Mouse (Mus musculus) G1E (cell line): ENCODE measurements around the gene Drosha. TPM values are rescaled to one million over a fixed set of nuclear protein-coding genes. Genes with fewer than 3 reads are reported as not detected.

Experiments
- ATAC-seq: 2 replicates; pipeline ENCODE4 v1.8.0; 2016; ENCODE audit warnings: mild to moderate bottlenecking; ENCODE audit not compliant: insufficient number of reproducible peaks, poor library complexity, low FRiP score, severe bottlenecking; ENCODE audit errors: extremely low read depth
- DNase-seq: peaks from one replicate; pipeline ENCODE4 v3.0.0; 2012; ENCODE audit warnings: low spot score
- H3K27me3 ChIP-seq: 2 replicates; pipeline ENCODE4 v1.6.1; 2012; ENCODE audit warnings: mild to moderate bottlenecking, low read length, inconsistent platforms; ENCODE audit not compliant: insufficient read depth
- H3K36me3 ChIP-seq: replicated peaks from 2 replicates; pipeline ENCODE3; 2012; ENCODE audit warnings: mild to moderate bottlenecking, inconsistent platforms
- H3K4me1 ChIP-seq: 2 replicates; pipeline ENCODE4 v1.6.1; 2012; ENCODE audit warnings: low read depth, low read length, inconsistent platforms, mixed read lengths; ENCODE audit not compliant: insufficient read depth
- H3K4me3 ChIP-seq: 2 replicates; pipeline ENCODE4 v1.5.1; 2012; ENCODE audit warnings: low read depth, mild to moderate bottlenecking, inconsistent platforms, low read length, moderate library complexity, mixed read lengths
- H3K9me3 ChIP-seq: replicated peaks from 2 replicates; pipeline ENCODE4 v1.6.1; 2012; ENCODE audit warnings: inconsistent platforms
- CTCF ChIP-seq: IDR thresholded peaks from 2 replicates; pipeline ENCODE4 v1.5.1; 2012; ENCODE audit warnings: low read depth, low read length, inconsistent platforms, mixed read lengths
- GATA1 ChIP-seq: IDR thresholded peaks from 2 replicates; pipeline ENCODE4 v1.6.1; 2012; ENCODE audit warnings: borderline replicate concordance, low read length, inconsistent platforms, mixed read lengths
- GATA2 ChIP-seq: IDR thresholded peaks from 2 replicates; pipeline ENCODE4 v1.6.1; 2012; ENCODE audit warnings: low read depth, low read length, inconsistent platforms, borderline replicate concordance
- POLR2AphosphoS5 ChIP-seq: IDR thresholded peaks from 2 replicates; pipeline ENCODE4 v1.6.1; 2012; ENCODE audit warnings: low read depth, low read length, inconsistent platforms; ENCODE audit not compliant: insufficient replicate concordance
- TAL1 ChIP-seq: conservative IDR thresholded peaks from 2 replicates; pipeline ENCODE4 v1.6.1; 2012; ENCODE audit warnings: low read depth, low read length, inconsistent platforms, mixed read lengths
- polyA plus RNA-seq: library from polyadenylated mRNA; stranded (reverse); fragments of >175 nt; gene quantifications from 2 replicates; pipeline ENCODE4 v1.2.3, GENCODE M21; 2012
- total RNA-seq, 2 experiments: library from RNA; stranded (forward) in 1 of 2; stranded (reverse) in 1 of 2; fragments of 200-1000 nt in 1 of 2; fragments of >200 nt in 1 of 2; fragmentation: Nextera tagmentation in 1 of 2; gene quantifications; 2 replicates each; pipeline ENCODE4 v1.2.3; 2014 to 2017

Gene Drosha
- total and polyA plus RNA-seq, 3 experiments = 30.6 to 366 (median 124) TPM

DNA sequence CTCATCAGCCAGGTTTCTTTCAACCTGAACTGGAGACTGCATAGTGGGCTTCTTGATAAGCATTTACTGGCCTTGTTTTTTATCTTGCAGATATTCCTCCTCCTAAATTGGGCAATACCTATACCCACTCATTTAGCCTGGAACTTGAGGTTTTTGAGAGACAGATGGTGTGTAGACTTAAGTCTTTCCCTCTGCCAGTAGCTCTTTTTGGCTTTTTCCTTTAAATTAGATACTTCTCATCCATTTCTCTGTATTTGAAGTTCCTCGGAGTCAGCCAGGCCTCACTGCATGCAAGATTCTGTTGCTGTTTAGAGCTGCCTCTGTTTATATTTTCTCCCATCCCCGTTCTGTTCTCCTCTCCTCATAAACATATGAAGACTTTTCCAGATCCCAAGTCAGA, 51.7 kb downstream of the Drosha start:
- no peak overlapping the region for H3K4me3 ChIP-seq
- peaks cover 82% of the 10 kb centered on the region for H3K36me3 ChIP-seq
- no peaks in the 10 kb centered on the region for H3K9me3 ChIP-seq
- TF ChIP-seq POLR2AphosphoS5 = no peak
- no peak for TF ChIP-seq GATA2
- TF ChIP-seq GATA1 = no peak
- no peak for TF ChIP-seq TAL1
- no peaks in the 10 kb centered on the region for H3K27me3 ChIP-seq
- no peak for ATAC-seq
- no peak for DNase-seq
- peaks cover 9% of the 10 kb centered on the region; the same call in 1 of the 2 replicates for H3K4me1 ChIP-seq

DNA sequence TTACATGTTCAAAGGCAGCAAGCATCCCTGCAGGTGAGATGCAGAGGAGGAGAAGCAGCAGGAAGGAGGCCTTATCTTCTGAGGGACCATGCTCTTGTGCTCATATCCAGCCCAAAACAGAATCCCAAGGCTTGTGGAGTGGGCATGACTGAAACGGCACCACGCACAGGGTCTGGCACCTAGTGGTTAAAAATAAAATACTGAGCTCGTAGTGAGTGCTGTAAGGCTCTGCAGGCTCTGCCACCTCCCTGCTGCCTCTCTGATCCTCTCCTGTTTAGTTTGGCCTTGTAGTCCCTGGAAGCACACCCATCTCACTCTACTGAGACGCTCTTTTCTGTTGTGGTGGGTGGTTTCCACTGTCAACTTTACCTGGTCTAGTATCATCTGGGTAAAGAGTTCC, 52.3 kb downstream of the Drosha start:
- TF ChIP-seq POLR2AphosphoS5 (no peak), GATA2 (no peak), CTCF (no peak), TAL1 (no peak), GATA1 (no peak)
- Histone ChIP-seq H3K4me3 (no peak overlapping the region), H3K4me1 (peaks cover 9% of the 10 kb centered on the region; the same call in 1 of the 2 replicates), H3K36me3 (peaks cover 83% of the 10 kb centered on the region), H3K27me3 (no peaks in the 10 kb centered on the region), H3K9me3 (no peaks in the 10 kb centered on the region)
- no peak for DNase-seq
- ATAC-seq = no peak

- ATAC-seq (no peak), DNase-seq (no peak)
- Histone ChIP-seq H3K27me3 (no peaks in the 10 kb centered on the region), H3K4me3 (no peak overlapping the region), H3K9me3 (no peaks in the 10 kb centered on the region), H3K36me3 (peaks cover 91% of the 10 kb centered on the region), H3K4me1 (peaks cover 9% of the 10 kb centered on the region; the same call in 1 of the 2 replicates)
- TF ChIP-seq TAL1 (no peak), CTCF (no peak), GATA1 (no peak), GATA2 (no peak), POLR2AphosphoS5 (no peak)
Observed at GRCm38 (mm10) chr15:12877934-12878333, 53.3 kb downstream of the Drosha start.

DNA sequence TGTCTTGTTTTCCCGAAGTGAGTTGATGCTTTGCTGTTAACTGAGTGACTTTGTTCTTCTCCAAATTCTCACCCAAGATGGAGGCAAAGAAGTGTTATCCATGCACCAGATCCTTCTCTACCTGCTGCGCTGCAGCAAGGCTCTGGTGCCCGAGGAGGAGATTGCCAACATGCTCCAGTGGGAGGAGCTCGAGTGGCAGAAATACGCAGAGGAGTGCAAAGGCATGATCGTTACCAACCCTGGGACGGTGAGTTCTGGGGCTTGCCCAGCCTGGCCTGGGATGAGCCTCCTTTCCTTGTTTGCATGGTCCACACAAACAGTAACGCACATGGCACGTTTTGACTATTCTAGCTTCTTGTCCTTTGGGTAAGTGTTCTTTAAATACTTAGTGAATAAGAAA, 54.0 kb downstream of the Drosha start:
- TF ChIP-seq POLR2AphosphoS5 = no peak
- no peak for TF ChIP-seq CTCF
- TF ChIP-seq GATA2 = no peak
- TF ChIP-seq TAL1 = no peak
- no peak for TF ChIP-seq GATA1
- Histone ChIP-seq H3K27me3 (no peaks in the 10 kb centered on the region), H3K4me1 (peaks cover 9% of the 10 kb centered on the region; the same call in 1 of the 2 replicates), H3K9me3 (no peaks in the 10 kb centered on the region), H3K36me3 (peaks cover 93% of the 10 kb centered on the region), H3K4me3 (no peak overlapping the region)
- no peak for ATAC-seq
- no peak for DNase-seq

- Histone ChIP-seq H3K36me3 (peaks cover 95% of the 10 kb centered on the region), H3K4me3 (no peak overlapping the region), H3K9me3 (no peaks in the 10 kb centered on the region), H3K27me3 (no peaks in the 10 kb centered on the region), H3K4me1 (peaks cover 9% of the 10 kb centered on the region; the same call in 1 of the 2 replicates)
- DNase-seq (no peak), ATAC-seq (no peak)
- TF ChIP-seq POLR2AphosphoS5 (no peak), TAL1 (no peak), GATA2 (no peak)
Observed at GRCm38 (mm10) chr15:12879937-12880336, 55.3 kb downstream of the Drosha start.

DNA sequence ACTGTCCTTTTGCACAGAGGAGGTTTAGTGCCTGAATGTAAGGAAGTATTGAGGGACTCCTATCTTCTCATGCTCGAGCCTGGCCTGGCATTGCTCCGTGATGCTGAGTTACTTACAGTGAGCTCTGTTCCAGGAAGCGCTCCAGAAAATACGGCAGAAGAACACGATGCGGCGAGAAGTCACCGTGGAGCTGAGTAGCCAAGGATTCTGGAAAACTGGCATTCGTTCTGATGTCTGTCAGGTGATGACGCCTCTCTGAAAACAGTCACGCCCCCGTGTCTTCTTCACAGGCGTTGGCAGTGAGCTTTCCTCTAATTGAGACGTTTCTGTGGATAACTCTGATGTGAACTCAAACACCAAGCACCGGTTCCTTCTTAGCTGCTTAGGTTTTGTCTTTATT, 60.2 kb downstream of the Drosha start:
- H3K27me3 ChIP-seq = no peaks in the 10 kb centered on the region
- H3K36me3 ChIP-seq = peaks cover 96% of the 10 kb centered on the region
- H3K9me3 ChIP-seq = no peaks in the 10 kb centered on the region
- H3K4me3 ChIP-seq = no peak overlapping the region
- no peak for ATAC-seq
- H3K4me1 ChIP-seq = peaks cover 2% of the 10 kb centered on the region; the same call in 1 of the 2 replicates
- TF ChIP-seq TAL1 (no peak), CTCF (no peak), GATA2 (no peak), POLR2AphosphoS5 (no peak), GATA1 (no peak)
- DNase-seq = no peak

DNA sequence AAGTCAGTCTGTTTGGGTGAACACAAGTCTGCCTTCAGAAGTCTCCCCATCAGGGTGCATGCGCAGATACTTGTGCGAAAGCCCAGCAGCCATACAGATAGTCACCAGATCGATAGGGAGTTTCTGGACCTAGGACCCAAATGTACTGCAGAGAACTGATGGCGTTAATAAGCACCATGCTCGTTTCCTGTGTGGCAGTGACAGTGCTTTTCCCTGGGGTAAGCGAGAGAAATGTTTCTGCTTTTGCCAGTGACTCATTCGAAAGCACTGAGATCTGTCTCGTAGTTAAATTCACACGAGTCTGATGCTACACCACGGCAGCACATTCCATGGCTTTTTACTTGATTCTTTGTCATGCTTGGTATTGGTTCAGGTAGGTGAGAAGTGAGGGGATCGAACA, 60.7 kb downstream of the Drosha start:
- Histone ChIP-seq H3K27me3 (no peaks in the 10 kb centered on the region), H3K4me1 (peaks cover 2% of the 10 kb centered on the region; the same call in 1 of the 2 replicates)
- ATAC-seq = no peak

More for the DNA sequence above, 60.7 kb downstream of the Drosha start:
- no peak for DNase-seq
- peaks cover 95% of the 10 kb centered on the region for H3K36me3 ChIP-seq
- TF ChIP-seq GATA2 (no peak), POLR2AphosphoS5 (no peak), CTCF (no peak), GATA1 (no peak), TAL1 (no peak)
- no peaks in the 10 kb centered on the region for H3K9me3 ChIP-seq
- no peak overlapping the region for H3K4me3 ChIP-seq
